Mouse (Mus musculus): ENCODE measurements around the gene Ankfn1. TPM values are rescaled to one million over a fixed set of nuclear protein-coding genes. Genes with fewer than 3 reads are reported as not detected.

Ankfn1 gene
- polyA plus RNA-seq, 1 experiment from 2014 or later, result 0.18 TPM

GRCm38 (mm10) chr11:89606346-89606745 is 171.1 kb downstream of the Ankfn1 start:
- Histone ChIP-seq H3K4me1 (0 out of 2 replicates have a peak, but pooled peaks cover under 1% of the 10 kb centered on the region), H3K36me3 (no peaks in the 10 kb centered on the region), H3K27ac (no peak overlapping the region), H3K4me3 (no peak overlapping the region), H3K9me3 (no peaks in the 10 kb centered on the region), H3K27me3 (ENCODE audit: insufficient read depth, poor library complexity, severe bottlenecking) (no peaks in the 10 kb centered on the region)
- DNase-seq (ENCODE audit: low spot score), result no peak
- WGBS, result 66% methylated on average over 6 of the region's 6 CpGs

GRCm38 (mm10) chr11:89602966-89603365 is 174.5 kb downstream of the Ankfn1 start:
- H3K27ac ChIP-seq, result no peak overlapping the region

GRCm38 (mm10) chr11:89600921-89601515 is 176.4 kb downstream of the Ankfn1 start:
- WGBS, result 62% methylated on average over 8 of the region's 8 CpGs
- no peaks in the 10 kb centered on the region for H3K9me3 ChIP-seq
- no peak for DNase-seq (ENCODE audit: low spot score)
- H3K4me1 ChIP-seq, result peaks cover 9% of the 10 kb centered on the region; the same call in 1 of the 2 replicates
- no peaks in the 10 kb centered on the region for H3K27me3 ChIP-seq (ENCODE audit: insufficient read depth, poor library complexity, severe bottlenecking)
- H3K36me3 ChIP-seq, result no peaks in the 10 kb centered on the region
- no peak overlapping the region for H3K4me3 ChIP-seq
- no peak overlapping the region for H3K27ac ChIP-seq

More at GRCm38 (mm10) chr11:89602966-89603365, 174.5 kb downstream of the Ankfn1 start:
- Histone ChIP-seq H3K9me3 (no peaks in the 10 kb centered on the region), H3K4me3 (no peak overlapping the region), H3K27me3 (ENCODE audit: insufficient read depth, poor library complexity, severe bottlenecking) (no peaks in the 10 kb centered on the region), H3K36me3 (no peaks in the 10 kb centered on the region), H3K4me1 (peaks cover 9% of the 10 kb centered on the region; the same call in 1 of the 2 replicates)
- no peak for DNase-seq (ENCODE audit: low spot score)
- whole genome bisulfite sequencing, result 78% methylated on average over 5 of the region's 5 CpGs

- H3K27me3 ChIP-seq (ENCODE audit: insufficient read depth, poor library complexity, severe bottlenecking), result no peaks in the 10 kb centered on the region
- no peaks in the 10 kb centered on the region for H3K9me3 ChIP-seq
- H3K4me1 ChIP-seq, result no peaks in the 10 kb centered on the region
- H3K27ac ChIP-seq, result no peak overlapping the region
- no peak overlapping the region for H3K4me3 ChIP-seq
- 69% methylated on average over 10 of the region's 10 CpGs for whole genome bisulfite sequencing
- no peak for DNase-seq (ENCODE audit: low spot score)
- no peaks in the 10 kb centered on the region for H3K36me3 ChIP-seq
Measured at GRCm38 (mm10) chr11:89590273-89590874, 187.1 kb downstream of the Ankfn1 start.

- Histone ChIP-seq H3K27ac (no peak overlapping the region), H3K27me3 (ENCODE audit: insufficient read depth, poor library complexity, severe bottlenecking) (no peaks in the 10 kb centered on the region), H3K4me1 (no peaks in the 10 kb centered on the region), H3K36me3 (no peaks in the 10 kb centered on the region), H3K4me3 (no peak overlapping the region), H3K9me3 (no peaks in the 10 kb centered on the region)
- WGBS, result 74% methylated on average over 2 of the region's 2 CpGs
- DNase-seq (ENCODE audit: low spot score), result no peak
Measured at GRCm38 (mm10) chr11:89586341-89586740, 191.1 kb downstream of the Ankfn1 start.

GRCm38 (mm10) chr11:89579826-89580225 is 197.6 kb downstream of the Ankfn1 start:
- no peaks in the 10 kb centered on the region for H3K9me3 ChIP-seq
- no peaks in the 10 kb centered on the region for H3K27me3 ChIP-seq (ENCODE audit: insufficient read depth, poor library complexity, severe bottlenecking)
- no peak for DNase-seq (ENCODE audit: low spot score)
- WGBS, result 74% methylated on average over 6 of the region's 6 CpGs
- H3K4me3 ChIP-seq, result no peak overlapping the region
- no peak overlapping the region for H3K27ac ChIP-seq
- no peaks in the 10 kb centered on the region; the same call in 1 of the 2 replicates for H3K4me1 ChIP-seq
- no peaks in the 10 kb centered on the region for H3K36me3 ChIP-seq

GRCm38 (mm10) chr11:89579111-89579510 is 198.3 kb downstream of the Ankfn1 start:
- DNase-seq (ENCODE audit: low spot score), result no peak
- Histone ChIP-seq H3K27me3 (ENCODE audit: insufficient read depth, poor library complexity, severe bottlenecking) (no peaks in the 10 kb centered on the region), H3K36me3 (no peaks in the 10 kb centered on the region), H3K27ac (no peak overlapping the region), H3K4me1 (peaks cover 7% of the 10 kb centered on the region), H3K4me3 (no peak overlapping the region), H3K9me3 (no peaks in the 10 kb centered on the region)
- WGBS, result 80% methylated on average over 4 of the region's 4 CpGs

- Histone ChIP-seq H3K4me3 (0 out of 2 replicates have a peak overlapping the region, but pooled peaks have one; percentile 3), H3K4me1 (peaks cover 10% of the 10 kb centered on the region), H3K9me3 (no peaks in the 10 kb centered on the region), H3K27ac (no peak overlapping the region), H3K27me3 (ENCODE audit: insufficient read depth, poor library complexity, severe bottlenecking) (no peaks in the 10 kb centered on the region), H3K36me3 (no peaks in the 10 kb centered on the region)
- 39% methylated on average over 11 of the region's 11 CpGs for WGBS
- peak; percentile 76 for DNase-seq (ENCODE audit: low spot score)
Measured at GRCm38 (mm10) chr11:89574269-89574838, 203.1 kb downstream of the Ankfn1 start.

GRCm38 (mm10) chr11:89569391-89570145 is 207.9 kb downstream of the Ankfn1 start:
- no peak overlapping the region for H3K4me3 ChIP-seq
- no peak overlapping the region for H3K27ac ChIP-seq
- 74% methylated on average over 11 of the region's 11 CpGs for WGBS
- H3K4me1 ChIP-seq, result peaks cover 8% of the 10 kb centered on the region
- H3K36me3 ChIP-seq, result no peaks in the 10 kb centered on the region
- H3K9me3 ChIP-seq, result no peaks in the 10 kb centered on the region
- no peaks in the 10 kb centered on the region for H3K27me3 ChIP-seq (ENCODE audit: insufficient read depth, poor library complexity, severe bottlenecking)
- no peak for DNase-seq (ENCODE audit: low spot score)

- WGBS, result 82% methylated on average over 4 of the region's 4 CpGs
- H3K4me3 ChIP-seq, result no peak overlapping the region
- no peak for DNase-seq (ENCODE audit: low spot score)
Measured at GRCm38 (mm10) chr11:89568246-89568645, 209.2 kb downstream of the Ankfn1 start.

GRCm38 (mm10) chr11:89551441-89551840 is 226.0 kb downstream of the Ankfn1 start:
- no peak overlapping the region for H3K4me3 ChIP-seq
- no peak for DNase-seq (ENCODE audit: low spot score)
- H3K27me3 ChIP-seq (ENCODE audit: insufficient read depth, poor library complexity, severe bottlenecking), result no peaks in the 10 kb centered on the region
- WGBS, result 84% methylated on average over 11 of the region's 11 CpGs
- H3K4me1 ChIP-seq, result no peaks in the 10 kb centered on the region
- no peak overlapping the region for H3K27ac ChIP-seq
- H3K36me3 ChIP-seq, result no peaks in the 10 kb centered on the region
- H3K9me3 ChIP-seq, result no peaks in the 10 kb centered on the region

More at GRCm38 (mm10) chr11:89568246-89568645, 209.2 kb downstream of the Ankfn1 start:
- Histone ChIP-seq H3K9me3 (no peaks in the 10 kb centered on the region), H3K4me1 (no peaks in the 10 kb centered on the region), H3K27ac (no peak overlapping the region), H3K36me3 (no peaks in the 10 kb centered on the region), H3K27me3 (ENCODE audit: insufficient read depth, poor library complexity, severe bottlenecking) (no peaks in the 10 kb centered on the region)

- 72% methylated on average over 3 of the region's 3 CpGs for WGBS
- no peaks in the 10 kb centered on the region for H3K36me3 ChIP-seq
Measured at GRCm38 (mm10) chr11:89550921-89551320, 226.5 kb downstream of the Ankfn1 start.

GRCm38 (mm10) chr11:89548786-89549185 is 228.7 kb downstream of the Ankfn1 start:
- no peak for DNase-seq (ENCODE audit: low spot score)
- Histone ChIP-seq H3K4me3 (no peak overlapping the region), H3K36me3 (no peaks in the 10 kb centered on the region), H3K27ac (no peak overlapping the region), H3K27me3 (ENCODE audit: insufficient read depth, poor library complexity, severe bottlenecking) (peaks cover 5% of the 10 kb centered on the region; the same call in 1 of the 2 replicates), H3K9me3 (no peaks in the 10 kb centered on the region), H3K4me1 (peaks cover 8% of the 10 kb centered on the region; the same call in 1 of the 2 replicates)
- 42% methylated on average over 4 of the region's 4 CpGs for WGBS

More at GRCm38 (mm10) chr11:89550921-89551320, 226.5 kb downstream of the Ankfn1 start:
- H3K4me1 ChIP-seq, result no peaks in the 10 kb centered on the region
- H3K27me3 ChIP-seq (ENCODE audit: insufficient read depth, poor library complexity, severe bottlenecking), result no peaks in the 10 kb centered on the region
- DNase-seq (ENCODE audit: low spot score), result no peak
- H3K27ac ChIP-seq, result no peak overlapping the region
- H3K9me3 ChIP-seq, result no peaks in the 10 kb centered on the region
- H3K4me3 ChIP-seq, result no peak overlapping the region
